Mouse (Mus musculus) neural tube, embryonic 14.5 days (tissue): Measurements from ENCODE around the gene Il33. TPM values are rescaled to one million over a fixed set of nuclear protein-coding genes. Genes with fewer than 3 reads are reported as not detected.

Experiments
- ATAC-seq: fragments of 200-750 bp; cut with Nextera tagmentation; 2 replicates; pipeline ENCODE4 v1.8.0; 2017; ENCODE audit warnings: low read depth, mild to moderate bottlenecking, moderate TSS enrichment, moderate library complexity
- H3K27ac ChIP-seq: fragments of 300-500 bp; sonication (generic); 2 replicates; pipeline ENCODE4 v1.5.1; 2014; ENCODE audit warnings: low read depth, mild to moderate bottlenecking, control low read depth, low read length, moderate library complexity, mixed read lengths
- H3K27me3 ChIP-seq: fragments of 300-500 bp; sonication (generic); 2 replicates; pipeline ENCODE4 v1.6.1; 2014; ENCODE audit warnings: low read length; ENCODE audit not compliant: control insufficient read depth, insufficient read depth
- H3K36me3 ChIP-seq: fragments of 300-500 bp; sonication (generic); 2 replicates; pipeline ENCODE4 v1.6.1; 2014; ENCODE audit warnings: low read length, mixed read lengths; ENCODE audit not compliant: control insufficient read depth, insufficient read depth
- H3K4me1 ChIP-seq: fragments of 300-500 bp; sonication (generic); 2 replicates; pipeline ENCODE4 v1.6.1; 2014; ENCODE audit warnings: low read length; ENCODE audit not compliant: control insufficient read depth, insufficient read depth
- H3K4me2 ChIP-seq: fragments of 300-500 bp; sonication (generic); 2 replicates; pipeline ENCODE4 v1.6.1; 2014; ENCODE audit warnings: mild to moderate bottlenecking, low read depth, low read length, control low read depth
- H3K4me3 ChIP-seq: fragments of 300-500 bp; sonication (generic); 2 replicates; pipeline ENCODE4 v1.5.1; 2014; ENCODE audit warnings: low read depth, low read length, control low read depth, mixed read lengths
- H3K9ac ChIP-seq: fragments of 300-500 bp; sonication (generic); replicated peaks from 2 replicates; pipeline ENCODE4 v1.6.1; 2014; ENCODE audit warnings: low read depth, mild to moderate bottlenecking, control low read depth, low read length, mixed read lengths
- H3K9me3 ChIP-seq: fragments of 300-500 bp; sonication (generic); 2 replicates; pipeline ENCODE4 v1.6.1; 2016; ENCODE audit warnings: low read length; ENCODE audit not compliant: control insufficient read depth
- WGBS: fragments of 180-500 bp; shearing (Covaris S2); extraction: QIAGEN DNeasy Blood & Tissue Kit; methylation state at CpG from one replicate; pipeline ENCODE4 v1.1.7; 2014; 5-methylcytosine and 5-hydroxymethylcytosine counted together
- polyA plus RNA-seq: library from polyadenylated mRNA; unstranded; fragments of >200 nt; fragmentation: Nextera tagmentation; extraction: Ambion mirVana; gene quantifications from 2 replicates; pipeline ENCODE4 v1.2.1, GENCODE M21; 2014

The Il33 gene
- polyA plus RNA-seq: 0.74 and 1.8 TPM in 2 replicates

- H3K27ac ChIP-seq: no peak within 1 kb of the TSS
- ATAC-seq: peak; percentile 68; the same call in 1 of the 2 replicates
- H3K4me3 ChIP-seq: no peak within 1 kb of the TSS
- H3K4me2 ChIP-seq: no peak within 1 kb of the TSS
- no peak within 1 kb of the TSS for H3K9ac ChIP-seq
- no peaks in the 10 kb centered on the region for H3K27me3 ChIP-seq
- no peaks in the 10 kb centered on the region for H3K36me3 ChIP-seq
- no peaks in the 10 kb centered on the region for H3K9me3 ChIP-seq
- H3K4me1 ChIP-seq: no peaks in the 10 kb centered on the region
- 44% methylated on average over 10 of the region's 10 CpGs for WGBS
Measured at GRCm38 (mm10) chr19:29924638-29925258, at the start of gene Il33. Gene Il33, plus strand, starts transcription at chr19:29925114.

DNA sequence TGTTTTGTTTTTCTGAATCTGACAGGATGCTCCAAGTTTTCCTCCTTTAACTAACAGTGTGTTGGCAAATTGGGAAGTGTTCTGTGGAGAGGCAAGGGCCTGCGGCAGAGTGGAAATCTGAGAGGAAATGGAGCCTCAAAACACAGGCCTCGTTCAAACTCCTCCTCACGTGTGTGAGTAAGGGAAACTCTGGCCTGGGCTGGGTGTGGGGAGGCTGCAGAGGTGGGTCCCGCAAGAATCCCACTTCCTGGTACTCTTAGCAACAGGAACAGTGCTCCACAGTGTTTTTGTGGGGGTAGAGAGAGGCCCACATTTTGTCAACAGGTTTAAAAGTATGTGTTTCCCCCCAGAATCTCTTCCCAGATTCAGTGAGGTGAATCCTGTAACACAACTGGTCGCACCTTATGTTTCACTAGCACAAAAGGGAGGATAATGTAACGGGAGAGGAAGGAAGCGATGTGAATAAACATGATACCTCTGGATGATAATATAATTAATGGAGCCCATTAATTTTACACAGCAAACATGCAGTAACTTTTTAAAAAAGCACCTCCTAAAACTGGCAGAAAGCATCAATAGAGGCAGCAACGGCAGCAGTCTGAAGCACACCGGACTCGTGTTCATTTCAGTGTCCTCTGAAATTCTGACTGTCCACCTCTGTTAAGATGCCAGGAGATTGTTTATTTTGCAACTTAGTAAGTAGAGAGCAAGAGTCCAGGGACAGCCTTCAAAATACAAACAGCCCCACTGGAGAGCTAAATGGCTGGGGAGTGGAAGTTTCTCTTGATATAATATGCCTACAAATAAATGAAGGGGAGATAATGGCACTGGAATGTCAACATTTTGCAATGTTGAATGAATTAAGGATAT, 47.3 kb upstream of the Il33 start:
- ATAC-seq: no peak
- no peak overlapping the region for H3K4me3 ChIP-seq
- H3K9me3 ChIP-seq: no peaks in the 10 kb centered on the region
- no peaks in the 10 kb centered on the region for H3K36me3 ChIP-seq
- no peak overlapping the region for H3K9ac ChIP-seq
- H3K4me1 ChIP-seq: no peaks in the 10 kb centered on the region
- H3K27me3 ChIP-seq: no peaks in the 10 kb centered on the region
- 83% methylated on average over 10 of the region's 10 CpGs for WGBS
- H3K27ac ChIP-seq: no peak overlapping the region
- H3K4me2 ChIP-seq: no peak overlapping the region

DNA sequence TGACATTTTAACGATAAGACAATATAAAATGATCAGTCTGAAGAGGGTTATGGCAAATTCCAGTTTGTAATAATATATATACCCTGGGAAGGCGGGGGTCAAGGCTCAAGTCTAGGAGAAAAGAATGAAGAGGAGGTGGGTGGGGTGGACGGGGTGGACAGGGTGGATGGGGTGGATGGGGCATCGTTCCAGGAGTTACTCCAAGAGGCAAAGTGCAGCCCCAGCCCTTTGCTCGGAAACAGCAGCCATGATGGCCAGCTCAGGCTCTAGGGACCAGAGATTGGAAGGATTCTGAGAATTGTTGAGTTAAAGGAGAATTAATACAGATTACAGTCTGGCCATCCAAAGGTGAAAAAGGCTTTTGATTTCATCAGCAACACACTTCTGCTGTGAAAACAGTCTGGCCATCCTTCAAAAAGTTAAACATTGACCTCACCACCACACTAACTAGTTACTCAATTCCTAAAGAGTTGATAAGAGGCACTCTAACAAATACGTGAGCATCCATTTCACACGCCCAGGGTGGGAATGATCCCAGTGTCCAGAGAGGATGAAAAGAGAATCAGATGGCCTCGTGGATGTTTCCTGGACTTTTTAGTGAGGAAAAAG, 45.9 kb upstream of the Il33 start:
- Histone ChIP-seq H3K4me3 (no peak overlapping the region), H3K4me2 (no peak overlapping the region), H3K9me3 (no peaks in the 10 kb centered on the region), H3K9ac (no peak overlapping the region), H3K36me3 (no peaks in the 10 kb centered on the region), H3K4me1 (no peaks in the 10 kb centered on the region), H3K27me3 (no peaks in the 10 kb centered on the region), H3K27ac (no peak overlapping the region)
- WGBS: 87% methylated on average over 8 of the region's 8 CpGs
- no peak for ATAC-seq

GRCm38 (mm10) chr19:29880918-29881317, 44.0 kb upstream of the Il33 start:
- ATAC-seq: no peak
- Histone ChIP-seq H3K9ac (no peak overlapping the region), H3K4me1 (no peaks in the 10 kb centered on the region), H3K36me3 (no peaks in the 10 kb centered on the region), H3K4me2 (no peak overlapping the region), H3K27ac (no peak overlapping the region), H3K9me3 (no peaks in the 10 kb centered on the region), H3K27me3 (no peaks in the 10 kb centered on the region), H3K4me3 (no peak overlapping the region)
- WGBS: 91% methylated on average over 4 of the region's 4 CpGs

GRCm38 (mm10) chr19:29882696-29883095, 42.2 kb upstream of the Il33 start:
- no peaks in the 10 kb centered on the region for H3K4me1 ChIP-seq

DNA sequence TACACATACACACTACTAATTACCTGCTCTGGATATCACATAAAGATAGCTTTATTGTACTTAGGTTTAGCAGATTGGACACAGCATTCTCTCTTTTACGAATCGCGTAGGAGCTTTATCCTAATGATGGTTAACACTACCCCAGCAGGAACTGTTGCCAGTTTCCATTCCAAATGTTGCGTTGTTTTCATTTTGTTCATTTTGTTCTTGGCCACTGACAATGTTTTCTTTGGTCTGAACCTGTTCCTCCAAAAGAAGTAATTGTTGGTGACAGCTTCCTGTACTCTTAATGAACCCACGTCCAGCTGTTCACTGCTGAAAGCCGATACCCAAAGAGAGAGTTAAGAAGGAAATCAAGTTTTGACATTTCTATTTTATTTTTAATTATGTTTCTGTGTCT, 39.4 kb upstream of the Il33 start:
- no peak for ATAC-seq
- no peak overlapping the region for H3K27ac ChIP-seq
- H3K4me3 ChIP-seq: no peak overlapping the region
- H3K9ac ChIP-seq: no peak overlapping the region
- WGBS: 92% methylated on average over 6 of the region's 6 CpGs
- no peaks in the 10 kb centered on the region for H3K4me1 ChIP-seq
- H3K9me3 ChIP-seq: no peaks in the 10 kb centered on the region
- H3K27me3 ChIP-seq: no peaks in the 10 kb centered on the region
- H3K4me2 ChIP-seq: no peak overlapping the region
- no peaks in the 10 kb centered on the region for H3K36me3 ChIP-seq

More at GRCm38 (mm10) chr19:29882696-29883095, 42.2 kb upstream of the Il33 start:
- no peaks in the 10 kb centered on the region for H3K9me3 ChIP-seq
- no peak overlapping the region for H3K9ac ChIP-seq
- H3K4me3 ChIP-seq: no peak overlapping the region
- no peak overlapping the region for H3K27ac ChIP-seq
- ATAC-seq: no peak
- H3K4me2 ChIP-seq: no peak overlapping the region
- WGBS: 93% methylated on average over 3 of the region's 3 CpGs
- no peaks in the 10 kb centered on the region for H3K36me3 ChIP-seq
- no peaks in the 10 kb centered on the region for H3K27me3 ChIP-seq

DNA sequence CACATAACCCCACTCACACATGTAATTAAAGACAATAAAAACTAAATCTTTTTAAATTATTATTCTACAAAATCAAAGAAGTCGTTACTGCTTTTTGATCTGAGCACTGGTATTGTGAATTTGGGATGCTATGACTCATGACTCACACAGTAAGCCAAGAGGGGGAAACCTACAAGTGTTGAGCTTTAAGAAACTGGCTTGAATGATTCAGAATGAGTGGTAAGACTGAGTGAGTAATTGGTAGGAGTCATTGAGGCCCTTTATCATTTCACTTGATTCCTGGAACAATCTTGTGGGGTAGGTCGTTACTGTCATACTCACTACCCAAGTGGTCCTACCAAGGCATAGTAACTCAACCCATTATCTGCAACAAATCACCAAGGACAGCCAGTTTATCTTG, 37.4 kb upstream of the Il33 start:
- H3K9ac ChIP-seq: no peak overlapping the region
- no peak overlapping the region for H3K4me2 ChIP-seq
- H3K36me3 ChIP-seq: no peaks in the 10 kb centered on the region
- no peaks in the 10 kb centered on the region for H3K27me3 ChIP-seq
- no peaks in the 10 kb centered on the region for H3K4me1 ChIP-seq
- H3K4me3 ChIP-seq: no peak overlapping the region
- 92% methylated on average over 2 of the region's 2 CpGs for WGBS
- no peak for ATAC-seq
- H3K27ac ChIP-seq: no peak overlapping the region
- no peaks in the 10 kb centered on the region for H3K9me3 ChIP-seq

- Histone ChIP-seq H3K27ac (no peak overlapping the region), H3K4me2 (no peak overlapping the region), H3K4me3 (no peak overlapping the region), H3K9ac (no peak overlapping the region), H3K4me1 (no peaks in the 10 kb centered on the region), H3K36me3 (no peaks in the 10 kb centered on the region), H3K9me3 (no peaks in the 10 kb centered on the region), H3K27me3 (no peaks in the 10 kb centered on the region)
- WGBS: 93% methylated on average over 6 of the region's 6 CpGs
- ATAC-seq: no peak
Measured at GRCm38 (mm10) chr19:29888946-29889345, 36.0 kb upstream of the Il33 start.

GRCm38 (mm10) chr19:29891981-29892380, 32.9 kb upstream of the Il33 start:
- ATAC-seq: no peak
- Histone ChIP-seq H3K27ac (no peak overlapping the region), H3K9ac (no peak overlapping the region), H3K4me2 (no peak overlapping the region), H3K4me1 (no peaks in the 10 kb centered on the region), H3K36me3 (no peaks in the 10 kb centered on the region), H3K27me3 (no peaks in the 10 kb centered on the region), H3K9me3 (no peaks in the 10 kb centered on the region), H3K4me3 (no peak overlapping the region)
- WGBS: 84% methylated on average over 4 of the region's 4 CpGs
